Mouse (Mus musculus): ENCODE measurements around the gene Ankrd39. TPM values are rescaled to one million over a fixed set of nuclear protein-coding genes. Genes with fewer than 3 reads are reported as not detected.

Gene Ankrd39
- polyA plus RNA-seq, 2 experiments from 2014 or later = 19.4 to 23.9 TPM

DNA sequence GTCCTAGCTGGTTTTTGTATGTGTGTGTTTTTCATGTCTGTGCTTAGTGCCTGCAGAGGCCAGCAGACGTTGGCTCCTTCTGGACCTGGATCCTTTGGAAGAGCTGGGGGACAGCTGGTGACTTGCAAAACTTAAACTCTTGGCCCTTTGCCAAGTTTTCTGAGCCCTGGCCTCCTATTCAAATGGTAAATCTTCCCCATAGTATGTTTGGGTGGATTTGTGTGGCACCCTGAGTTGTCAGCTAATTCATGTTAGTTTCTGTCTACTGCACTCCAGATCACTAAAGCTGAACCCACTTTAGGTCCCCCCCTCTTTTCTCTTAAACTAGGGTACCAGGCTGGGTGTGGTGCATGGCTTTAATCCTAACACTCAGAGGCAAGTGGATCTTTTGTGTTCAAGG is 18.9 kb downstream of the Ankrd39 start:
- ATAC-seq = no peak

DNA sequence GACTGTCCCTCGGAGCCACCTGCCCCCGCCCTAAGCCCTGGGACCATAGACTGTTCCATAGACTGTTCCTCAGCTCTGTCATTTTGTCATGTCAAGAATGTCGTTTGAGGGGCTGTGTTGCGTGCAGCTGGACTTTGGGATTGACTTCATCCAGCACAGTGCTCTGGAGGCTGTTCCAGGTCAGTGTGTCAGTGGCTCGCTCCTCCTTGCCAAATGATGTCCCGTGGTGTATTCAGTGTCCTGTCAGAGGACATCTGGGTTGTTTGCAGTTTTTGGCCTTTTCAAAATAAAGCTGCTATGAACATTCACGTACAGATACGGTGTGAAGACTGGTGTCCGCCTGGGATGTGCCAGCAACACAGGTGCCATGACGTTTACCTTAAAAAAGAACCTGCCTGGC is 20.3 kb downstream of the Ankrd39 start:
- ATAC-seq = no peak

DNA sequence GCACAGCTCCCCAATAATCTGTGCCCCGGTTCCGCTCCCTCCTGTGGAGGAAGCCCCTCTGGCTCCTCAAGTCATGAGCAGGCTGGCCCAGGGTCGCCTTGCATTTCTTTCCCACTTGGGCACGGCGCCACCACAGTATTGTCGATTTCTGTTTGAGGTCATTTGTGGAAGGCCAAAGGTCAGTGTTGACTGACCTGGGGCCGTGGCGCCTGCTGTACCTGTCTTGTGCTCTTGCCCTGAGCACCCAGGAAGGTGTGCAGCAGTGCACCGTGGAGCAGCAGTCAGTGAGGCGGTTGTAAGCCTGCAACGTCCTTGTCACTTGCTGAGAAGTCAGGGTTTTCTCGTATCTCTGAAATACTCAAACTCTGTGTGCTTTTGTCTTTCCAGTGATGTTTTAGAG is 21.5 kb downstream of the Ankrd39 start:
- no peak for ATAC-seq

DNA sequence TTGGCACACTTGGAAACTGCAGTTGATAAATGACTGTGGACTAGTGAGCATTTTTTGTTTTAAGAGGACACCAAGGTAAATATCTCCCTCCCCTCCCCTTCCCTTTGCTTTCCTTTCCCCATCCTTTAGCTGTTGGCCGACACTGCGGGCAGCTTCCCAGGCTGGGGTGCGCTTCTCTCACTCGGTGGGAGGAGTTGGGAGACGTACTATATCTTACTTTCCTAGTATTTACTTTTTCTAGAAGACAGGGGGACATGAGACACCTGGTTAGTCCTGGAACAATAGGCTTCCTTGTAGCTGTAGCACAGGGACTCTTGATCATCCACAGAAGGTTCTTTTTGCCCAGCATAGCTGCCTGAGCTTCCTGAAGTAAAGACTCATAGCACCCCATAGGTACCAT is 23.2 kb downstream of the Ankrd39 start:
- no peak for ATAC-seq

DNA sequence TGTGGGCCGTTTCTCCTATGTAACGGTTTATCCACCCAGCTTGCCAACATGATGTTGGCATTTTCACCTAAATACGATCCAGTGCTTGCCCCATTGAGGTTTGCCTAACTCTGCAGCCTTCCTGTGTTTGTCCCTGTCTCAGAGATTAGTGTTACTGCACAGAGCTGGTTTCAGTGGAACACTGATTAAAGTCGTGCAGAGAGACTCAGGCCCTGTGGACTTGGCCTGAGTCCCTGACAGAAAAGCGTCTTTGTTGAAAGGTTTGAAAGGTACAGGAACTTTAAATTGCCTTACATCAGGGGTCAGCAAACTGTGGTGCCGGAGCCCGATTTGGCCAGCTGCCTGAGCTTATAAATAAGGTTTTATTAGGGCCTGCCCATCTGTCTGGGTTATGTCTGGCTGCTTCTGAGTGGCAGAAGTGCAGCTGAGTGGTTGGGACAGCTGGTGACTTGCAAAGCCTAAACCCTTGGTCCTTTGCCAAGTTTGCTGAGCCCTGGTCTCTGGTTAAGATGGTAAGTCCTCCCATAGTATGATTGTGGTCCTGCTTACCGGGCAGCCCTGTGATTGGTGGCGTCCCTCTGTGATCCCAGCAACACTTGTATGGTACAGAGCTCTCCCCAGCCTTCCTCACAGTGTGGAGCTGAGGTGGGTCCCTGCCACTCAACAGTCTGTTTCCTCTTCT is 23.8 kb downstream of the Ankrd39 start:
- no peak for ATAC-seq

DNA sequence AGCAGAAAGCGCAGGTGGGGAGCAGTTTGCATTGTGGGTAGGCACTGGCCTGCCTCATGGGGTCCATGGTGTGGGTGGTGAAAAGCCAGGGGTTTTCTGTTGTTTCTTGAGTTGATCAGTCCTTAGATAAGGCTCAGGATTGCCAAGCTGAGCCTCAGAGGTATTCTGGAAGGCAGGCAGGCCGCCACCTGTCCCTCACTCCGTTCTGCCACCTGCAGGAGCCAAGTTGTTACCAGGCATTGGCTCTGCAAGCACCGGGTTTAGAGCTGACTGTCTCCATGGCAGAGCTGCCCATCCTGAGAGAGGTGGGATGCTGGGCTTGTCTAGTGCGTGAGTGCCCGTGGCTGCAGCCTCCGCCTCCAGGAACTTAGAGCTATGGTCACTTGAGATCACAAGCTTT is 25.0 kb downstream of the Ankrd39 start:
- no peak for ATAC-seq

DNA sequence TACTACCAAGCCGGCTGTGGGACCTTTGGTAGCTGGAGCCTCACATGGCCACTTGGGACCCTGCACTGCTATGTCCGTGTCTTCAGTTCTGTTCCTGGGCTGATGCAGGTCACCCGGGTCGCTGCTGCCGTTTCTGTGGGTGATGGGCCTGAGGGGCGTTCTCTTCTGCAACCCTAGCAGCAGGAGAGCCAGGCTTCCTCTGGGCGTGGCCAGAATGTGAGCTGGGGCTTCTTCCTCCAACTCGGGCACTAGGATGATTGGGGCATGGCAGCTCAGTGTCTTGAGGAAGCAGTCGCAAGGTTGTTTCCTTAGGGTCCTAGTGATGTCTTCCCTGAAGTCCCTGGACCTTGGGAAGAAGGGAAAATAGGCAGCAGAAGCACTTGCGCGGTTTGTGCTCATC is 27.6 kb downstream of the Ankrd39 start:
- ATAC-seq = no peak

DNA sequence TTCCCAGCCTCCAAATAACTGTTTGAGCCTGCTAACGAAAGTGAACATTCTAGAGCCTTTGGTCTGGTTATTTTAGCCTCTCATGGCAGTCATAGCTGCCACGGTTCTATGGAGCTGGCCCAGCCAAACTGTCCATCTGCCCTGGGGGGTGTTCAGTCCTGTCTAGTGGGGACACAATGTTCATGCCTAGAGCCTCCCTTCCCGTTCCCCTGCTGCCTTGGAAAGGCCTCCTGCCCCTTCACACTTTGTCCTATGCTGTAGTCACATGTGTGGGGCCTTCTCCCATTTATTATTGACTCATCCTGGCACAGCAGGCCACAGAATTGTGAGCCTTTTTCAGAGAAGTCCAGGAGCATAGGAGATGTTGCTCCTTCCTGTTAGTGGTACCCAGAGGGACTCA is 29.0 kb downstream of the Ankrd39 start:
- ATAC-seq = no peak

DNA sequence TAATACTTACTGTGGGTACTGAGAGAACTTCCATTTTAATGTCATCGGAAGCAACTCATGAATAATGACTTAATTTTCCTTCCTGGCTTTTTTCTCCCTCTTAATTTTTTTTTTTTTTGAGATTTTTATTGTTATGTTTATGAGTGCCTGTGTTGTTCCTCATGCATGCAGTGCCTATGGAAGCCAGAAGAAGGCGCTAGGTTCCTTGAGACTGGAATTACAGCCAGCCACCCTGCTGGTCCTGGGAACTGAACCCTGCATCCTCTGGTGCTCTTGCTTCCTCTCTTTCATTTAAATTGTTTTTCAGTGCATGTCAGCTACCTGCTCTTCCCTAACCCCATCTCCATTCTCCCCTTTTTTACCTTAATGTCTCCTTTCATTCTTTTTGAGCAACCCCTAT is 33.5 kb downstream of the Ankrd39 start:
- ATAC-seq = no peak

DNA sequence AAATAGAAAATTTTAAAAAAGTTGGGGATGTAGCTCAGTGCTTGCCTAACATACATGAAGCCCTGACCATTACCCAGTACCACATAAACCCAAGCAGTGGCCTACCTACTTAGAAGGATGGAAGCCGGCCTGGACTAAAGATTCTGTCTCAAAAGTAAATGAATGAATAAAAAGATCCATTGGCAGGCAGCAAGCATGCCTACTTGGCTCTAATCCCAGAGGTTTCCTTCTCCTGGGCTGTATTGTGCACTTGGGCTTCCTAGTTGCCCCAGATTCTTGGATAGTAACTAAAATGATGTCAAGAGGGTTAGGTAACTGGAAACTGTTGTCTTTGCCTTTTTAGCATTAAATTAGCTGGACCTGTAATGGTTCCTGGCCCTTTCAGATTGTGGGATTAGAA is 33.9 kb downstream of the Ankrd39 start:
- ATAC-seq = no peak

DNA sequence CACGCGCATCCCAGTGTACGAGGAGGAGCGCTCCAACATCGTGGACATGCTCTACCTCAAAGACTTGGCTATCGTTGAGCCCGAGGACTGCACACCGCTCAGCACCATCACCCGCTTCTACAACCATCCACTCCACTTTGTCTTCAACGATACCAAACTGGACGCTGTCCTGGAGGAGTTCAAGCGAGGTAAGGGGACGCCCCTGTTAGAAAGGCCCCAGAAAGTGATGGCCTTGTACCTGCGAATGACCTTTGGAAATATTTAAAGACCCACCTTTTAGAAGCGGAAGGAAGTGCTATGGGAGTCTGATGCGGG is 34.3 kb downstream of the Ankrd39 start:
- no peak for ATAC-seq

DNA sequence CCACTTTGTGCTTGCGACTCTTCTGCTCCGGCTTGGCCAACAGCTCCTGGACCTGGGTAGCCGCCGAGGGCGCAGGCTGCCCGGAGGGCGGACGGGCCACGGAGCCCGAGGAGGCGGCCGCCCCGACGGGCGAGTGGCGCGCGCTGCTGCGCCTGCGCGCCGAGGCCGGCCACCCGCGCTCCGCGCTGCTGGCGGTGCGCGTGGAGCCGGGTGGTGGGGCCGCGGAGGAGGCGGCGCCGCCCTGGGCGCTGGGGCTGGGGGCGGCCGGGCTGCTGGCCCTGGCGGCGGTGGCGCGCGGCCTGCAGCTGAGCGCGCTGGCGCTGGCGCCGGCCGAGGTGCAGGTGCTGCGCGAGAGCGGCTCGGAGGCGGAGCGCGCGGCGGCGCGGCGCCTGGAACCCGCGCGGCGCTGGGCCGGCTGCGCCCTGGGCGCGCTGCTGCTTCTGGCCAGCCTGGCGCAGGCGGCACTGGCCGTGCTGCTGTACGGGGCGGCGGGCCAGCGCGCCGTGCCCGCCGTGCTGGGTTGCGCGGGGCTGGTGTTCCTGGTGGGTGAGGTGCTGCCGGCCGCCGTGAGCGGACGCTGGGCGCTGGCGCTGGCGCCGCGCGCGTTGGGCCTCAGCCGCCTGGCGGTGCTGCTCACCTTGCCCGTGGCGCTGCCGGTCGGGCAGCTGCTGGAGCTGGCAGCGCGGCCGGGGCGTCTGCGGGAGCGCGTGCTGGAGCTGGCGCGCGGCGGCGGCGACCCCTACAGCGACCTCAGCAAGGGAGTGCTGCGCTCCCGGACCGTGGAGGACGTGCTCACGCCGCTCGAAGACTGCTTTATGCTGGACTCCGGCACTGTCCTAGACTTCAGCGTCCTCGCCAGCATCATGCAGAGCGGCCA is 34.9 kb downstream of the Ankrd39 start:
- peak; percentile 35 for ATAC-seq

DNA sequence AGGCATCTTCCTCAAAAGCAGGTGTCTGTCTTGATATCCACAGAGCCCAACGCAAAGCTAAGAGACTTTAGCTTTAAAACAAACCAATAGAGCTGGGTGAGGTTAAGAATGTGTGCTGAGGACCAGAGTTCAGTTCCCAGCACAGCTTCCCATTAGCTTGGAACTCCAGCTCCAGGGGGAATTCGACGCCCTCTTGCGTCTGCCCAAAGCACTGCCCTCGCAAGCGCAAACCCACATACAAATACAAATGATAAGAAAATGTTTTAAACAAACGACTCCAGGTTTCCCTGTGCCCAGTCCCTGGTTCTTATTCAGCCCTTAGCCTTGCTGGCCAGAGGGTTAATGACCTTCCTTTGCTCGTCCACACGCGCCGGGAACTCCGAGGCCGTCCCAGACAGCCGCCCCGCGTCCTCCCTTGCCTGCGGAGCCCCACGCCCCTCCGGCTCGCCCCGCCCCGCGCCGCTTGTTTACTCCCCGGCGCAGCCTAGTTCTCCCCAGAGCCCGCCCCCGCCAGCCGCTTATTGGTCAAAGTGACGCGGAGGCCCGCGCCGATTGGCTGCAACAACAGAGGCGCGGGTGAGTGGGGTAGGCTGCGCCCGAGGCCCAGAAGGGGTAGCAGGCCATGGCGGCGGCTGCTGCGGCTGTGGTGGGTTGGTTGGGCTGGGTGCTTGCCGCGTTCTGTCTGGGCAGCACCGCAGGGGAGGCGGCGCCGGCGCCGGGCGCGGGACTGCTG is 35.8 kb downstream of the Ankrd39 start, which contains the start of gene Cnnm3:
Gene Cnnm3 (plus strand): TSS at position 579 of the 733 bp plus-strand sequence.
- peak; percentile 99 for ATAC-seq

DNA sequence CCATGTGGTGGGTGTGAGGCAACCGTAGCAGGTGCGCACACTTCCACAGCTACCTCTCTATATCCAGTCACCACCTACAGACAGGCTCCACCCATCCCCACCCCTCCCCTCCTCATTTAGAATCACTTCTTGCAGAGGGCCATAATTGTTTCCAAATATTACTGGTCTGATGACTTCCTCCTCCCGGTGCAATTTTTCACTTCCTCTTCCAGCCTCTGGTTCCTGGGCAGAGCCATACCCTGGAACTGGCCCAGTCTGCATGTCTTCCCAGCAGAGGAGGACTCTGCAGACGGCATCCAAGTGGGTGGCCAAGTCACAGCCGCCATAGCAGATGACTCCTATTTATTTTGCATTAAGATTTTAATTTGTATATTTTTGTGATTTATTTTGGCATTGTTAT is 39.0 kb downstream of the Ankrd39 start:
- no peak for ATAC-seq

DNA sequence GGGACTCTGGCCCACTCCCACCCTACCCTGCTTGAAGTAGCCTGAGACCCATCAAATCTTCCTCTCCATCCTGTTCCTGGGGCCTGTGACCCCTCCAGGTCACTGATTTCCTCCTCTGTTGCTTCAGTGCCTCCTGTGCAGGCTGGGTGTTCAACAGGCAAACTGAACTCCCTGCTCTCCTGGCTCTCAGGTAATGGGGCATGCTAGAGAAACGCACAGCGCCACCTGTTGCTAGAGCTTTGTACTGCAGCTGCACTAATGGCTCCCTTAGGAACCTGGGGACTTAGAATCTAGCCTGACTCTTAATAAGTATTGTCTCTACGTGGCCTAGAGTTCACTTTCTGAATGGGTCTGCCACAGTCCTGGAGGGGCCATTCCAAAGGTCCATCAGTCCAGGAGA is 46.0 kb downstream of the Ankrd39 start:
- peak; percentile 83 for ATAC-seq

DNA sequence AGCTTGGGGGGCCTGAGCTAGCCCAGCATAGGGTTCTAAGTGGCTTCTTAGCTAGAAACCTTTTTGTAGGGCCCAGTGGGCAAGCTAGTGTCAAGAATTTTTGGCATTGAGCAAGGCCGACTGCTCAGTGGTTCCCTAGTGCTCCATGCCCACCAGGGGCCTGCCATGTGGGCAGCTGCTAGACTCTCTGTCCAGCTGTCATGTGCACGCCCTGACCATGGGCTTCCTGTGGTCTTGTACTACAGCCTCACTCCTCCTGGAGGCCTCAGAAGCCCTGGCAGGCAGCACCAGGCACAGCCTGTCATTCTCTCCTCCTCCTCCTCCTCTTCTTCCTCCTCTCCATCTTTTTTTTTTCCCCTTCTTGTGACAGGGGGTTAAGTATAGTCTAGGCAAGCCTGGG is 49.9 kb downstream of the Ankrd39 start:
- no peak for ATAC-seq

DNA sequence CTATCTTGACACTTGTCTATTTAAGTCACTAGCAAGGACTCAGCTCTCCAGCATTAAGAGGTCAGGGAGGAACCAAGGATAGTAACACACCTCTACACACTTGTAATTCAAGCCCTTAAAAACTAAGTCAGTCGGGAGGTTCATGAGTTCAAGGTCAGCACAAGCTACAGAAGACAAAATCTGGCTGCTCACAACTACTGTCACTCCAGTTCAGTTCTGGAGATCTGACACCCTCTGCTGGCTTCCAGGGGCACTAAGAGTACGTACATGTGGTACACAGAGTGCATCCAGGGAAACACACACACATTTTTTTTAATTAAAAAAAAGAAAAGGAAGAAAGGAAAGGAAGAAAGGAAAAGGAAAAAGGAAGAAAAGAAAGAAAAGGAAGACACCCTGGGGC is 50.5 kb downstream of the Ankrd39 start:
- ATAC-seq = no peak

DNA sequence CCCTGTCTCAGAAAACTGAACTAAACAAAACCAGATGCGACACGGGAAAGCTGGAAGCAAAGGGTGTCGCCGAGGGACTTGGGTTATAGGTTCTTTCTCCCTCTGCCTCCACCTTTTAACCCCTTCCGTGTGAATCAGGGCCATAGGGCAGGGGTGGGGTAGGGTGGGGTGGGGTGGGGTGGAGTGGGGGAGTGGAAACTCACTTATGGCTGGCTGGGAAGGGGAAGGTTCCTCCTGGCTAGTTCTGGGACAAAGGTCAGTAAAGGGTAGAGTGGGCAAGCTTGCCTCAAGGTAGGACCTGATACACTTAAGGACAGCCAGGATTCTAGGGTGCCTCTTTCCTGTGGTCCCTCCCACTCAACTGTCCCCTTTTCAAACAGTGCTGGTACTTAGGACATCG is 53.9 kb downstream of the Ankrd39 start:
- no peak for ATAC-seq

DNA sequence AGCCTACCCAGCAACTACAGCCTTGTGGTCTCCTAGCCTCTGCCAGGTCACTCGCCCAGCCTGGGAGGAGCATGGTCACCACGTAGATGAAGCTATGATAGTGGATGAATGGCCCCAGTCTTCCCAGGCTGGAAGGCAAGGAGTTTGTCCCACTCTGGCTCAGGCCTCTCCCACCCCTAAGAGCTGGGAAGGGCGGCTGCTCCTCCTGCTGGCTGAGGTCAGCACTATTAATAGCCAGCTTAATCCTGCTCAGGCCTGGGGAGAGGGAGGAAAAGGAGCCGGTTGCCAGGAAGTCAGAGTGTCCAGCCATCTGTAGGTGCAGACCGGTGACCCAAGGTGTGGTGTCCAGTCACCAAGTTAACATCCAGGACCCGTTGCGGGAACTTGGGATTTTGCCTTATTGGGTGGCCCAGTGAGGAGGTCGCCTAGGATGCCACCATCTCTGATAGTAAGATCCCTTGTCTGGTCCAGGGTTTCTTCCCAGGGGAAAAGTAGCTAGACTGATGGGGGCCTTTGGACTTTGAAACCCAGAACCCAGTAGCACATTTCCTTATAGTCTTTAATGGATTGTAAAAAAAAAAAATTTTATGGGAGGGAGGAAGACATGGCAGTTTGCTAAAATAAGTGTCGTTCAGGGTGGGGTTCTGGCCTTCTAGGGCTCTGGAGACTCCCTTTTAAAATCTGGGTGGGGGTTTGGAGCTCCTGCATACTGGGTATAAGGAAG is 54.7 kb downstream of the Ankrd39 start:
- no peak for ATAC-seq

DNA sequence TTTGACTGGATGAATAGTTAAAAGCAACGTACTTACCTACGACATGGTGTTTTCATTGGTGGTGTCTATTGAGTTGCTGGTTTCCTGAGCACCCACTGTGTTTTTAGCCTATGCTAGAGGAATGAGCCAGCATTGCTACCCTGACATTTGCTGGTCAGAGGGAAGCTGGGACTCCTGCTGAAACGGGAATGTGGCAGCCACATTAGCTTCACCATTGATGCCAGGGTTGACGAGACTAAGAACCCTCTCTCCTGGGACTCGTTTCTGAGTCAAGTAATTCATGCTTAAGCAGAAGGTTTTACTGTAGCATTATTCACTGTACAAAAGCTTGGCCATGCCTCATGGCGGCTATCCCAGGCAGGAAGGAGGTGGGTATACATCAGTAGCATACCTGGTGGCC is 57.6 kb downstream of the Ankrd39 start:
- no peak for ATAC-seq
